Mouse (Mus musculus): ENCODE measurements at regions not wholly inside any gene's neighbourhood (a gene's known extent, or its start where the extent isn't known, plus 50 kb on each side); places are given as distances from the start of the nearest gene placed in this dataset.

DNA sequence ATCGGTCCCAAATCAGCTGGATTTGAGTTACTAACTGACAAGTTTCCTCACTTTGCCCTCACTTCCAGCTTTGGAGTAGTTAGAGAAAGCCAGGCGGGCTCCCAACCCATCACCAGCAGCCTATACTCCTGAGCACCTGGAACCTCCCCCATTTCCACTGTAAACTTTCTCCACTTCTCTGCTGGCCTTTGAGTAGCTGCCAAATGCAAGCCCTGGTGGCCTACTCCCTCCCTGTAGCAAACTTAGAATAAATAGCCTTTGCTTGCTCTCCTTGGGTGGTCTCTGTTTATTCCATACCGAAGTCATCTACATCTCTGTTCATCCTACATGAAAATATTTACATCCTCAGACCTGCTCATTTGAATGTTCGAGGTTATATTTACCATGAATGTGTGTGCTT lies 100.8 kb downstream of the Hsd17b3 start:
- TF ChIP-seq CTCF (IDR thresholded peaks at IDR 0.05; ENCODE audit: low read depth) (no peak), EP300 (IDR thresholded peaks at IDR 0.05; ENCODE audit: low read depth) (no peak)
